Mouse (Mus musculus) urinary bladder, adult 2 months (tissue): Measurements from ENCODE around the gene Tubgcp6. TPM values are rescaled to one million over a fixed set of nuclear protein-coding genes. Genes with fewer than 3 reads are reported as not detected.

Experiments used
- DNase-seq: peaks from one replicate; pipeline ENCODE4 v3.0.0; 2022; ENCODE audit warnings: low spot score
- polyA plus RNA-seq: library from polyadenylated mRNA; depleted of rRNA; stranded (reverse); fragments of >200 nt; gene quantifications from 2 replicates; pipeline ENCODE4 v1.2.3, GENCODE M21; 2012

Tubgcp6 gene
- polyA plus RNA-seq, 1 experiment = 15.3 TPM

GRCm38 (mm10) chr15:89141905-89142304 lies 19.0 kb upstream of the Tubgcp6 start:
- no peak for DNase-seq

DNA sequence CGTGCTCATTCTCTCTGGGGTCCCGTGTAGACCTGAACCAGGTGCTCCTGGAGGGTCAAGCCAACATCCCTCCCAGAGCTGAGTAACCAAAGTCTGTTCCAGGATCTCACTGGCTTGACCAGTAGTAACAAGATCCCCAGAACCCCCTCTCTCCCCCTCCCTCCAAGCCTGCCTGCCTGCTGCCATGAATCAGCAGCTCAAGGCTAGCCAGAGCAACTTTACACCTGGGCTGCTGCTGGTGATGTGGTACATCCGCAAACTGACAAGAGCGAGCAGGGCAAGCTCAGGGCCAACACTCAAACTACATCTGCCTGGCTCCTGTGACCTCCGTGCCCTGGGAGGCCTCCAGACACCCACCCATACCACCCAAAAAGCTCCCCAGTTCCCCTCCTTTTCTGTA lies 18.5 kb upstream of the Tubgcp6 start:
- DNase-seq = no peak

DNA sequence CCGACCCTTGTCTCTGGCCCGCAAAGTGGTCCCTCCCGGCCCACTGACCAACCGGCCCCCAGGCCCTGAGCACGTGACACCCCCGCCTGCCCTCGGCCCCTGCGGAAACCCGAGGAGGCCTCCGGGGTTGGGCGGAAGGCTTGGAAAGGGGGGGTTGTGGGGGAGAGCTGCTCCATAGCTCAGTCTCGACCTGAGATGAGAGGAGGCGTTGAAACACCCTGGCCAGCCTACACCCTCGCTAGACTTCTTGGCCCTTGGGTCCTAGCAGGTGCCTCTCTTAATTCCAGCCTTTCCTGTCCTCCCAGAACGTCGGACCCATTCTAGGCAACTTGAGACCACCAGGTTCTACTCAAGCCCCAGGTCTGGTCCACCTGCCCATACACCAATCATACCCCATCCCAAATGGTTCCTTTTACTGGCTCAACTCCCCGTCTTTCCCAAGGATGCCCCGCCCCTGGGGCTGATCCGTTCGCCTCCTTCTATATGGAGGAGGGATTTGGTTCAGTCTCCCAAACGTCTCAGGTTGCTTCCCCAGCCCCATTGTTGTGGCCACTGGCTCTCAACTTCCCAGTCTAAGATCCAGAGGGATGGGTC lies 17.8 kb upstream of the Tubgcp6 start, which contains the start of gene Mapk12:
Gene Mapk12, minus strand, starts transcription at position 45 of the 594 bp plus-strand sequence.
- DNase-seq = peak; percentile 59

- peak; percentile 65 for DNase-seq
Measured at GRCm38 (mm10) chr15:89140048-89140658, 17.2 kb upstream of the Tubgcp6 start.

DNA sequence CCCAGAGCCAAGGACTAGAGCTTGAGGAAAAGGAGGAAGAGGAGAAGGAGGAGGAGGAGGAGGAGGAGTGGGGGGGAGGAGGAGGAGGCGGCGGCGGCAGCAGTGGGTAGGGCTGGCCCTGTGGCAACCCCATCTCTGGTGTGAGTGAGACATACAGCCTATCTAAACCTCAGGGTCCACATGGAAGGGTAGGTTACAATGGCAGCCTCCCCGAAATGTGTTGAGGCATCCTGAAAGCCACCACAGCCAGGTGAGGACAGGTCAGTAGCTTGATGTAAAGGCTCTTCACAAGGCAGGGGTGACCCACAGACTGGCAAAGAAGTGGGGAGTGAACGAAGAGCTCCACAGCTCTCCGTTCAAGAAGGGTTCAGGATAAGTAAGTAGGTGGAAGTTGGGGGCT lies 15.6 kb upstream of the Tubgcp6 start:
- DNase-seq = no peak

DNA sequence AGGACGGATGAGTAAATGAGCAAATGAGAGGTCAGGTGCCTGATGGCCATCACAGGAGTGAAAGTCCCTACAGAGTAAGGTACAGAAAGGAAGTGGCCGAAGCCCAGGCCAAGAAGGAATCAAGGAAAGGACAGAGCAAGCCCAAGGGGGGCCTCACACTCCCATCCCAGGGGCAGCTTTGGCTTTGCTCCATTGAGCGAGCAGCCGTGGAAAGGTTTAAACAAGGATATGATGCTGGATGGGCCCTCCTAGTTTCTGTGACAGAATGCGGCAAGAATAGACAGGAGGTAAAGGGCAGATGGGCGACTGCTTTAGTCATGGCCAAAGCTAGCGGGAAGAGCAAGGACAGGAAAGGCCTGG lies 15.1 kb upstream of the Tubgcp6 start:
- no peak for DNase-seq

- no peak for DNase-seq
Measured at GRCm38 (mm10) chr15:89137378-89138045, 14.6 kb upstream of the Tubgcp6 start.

DNA sequence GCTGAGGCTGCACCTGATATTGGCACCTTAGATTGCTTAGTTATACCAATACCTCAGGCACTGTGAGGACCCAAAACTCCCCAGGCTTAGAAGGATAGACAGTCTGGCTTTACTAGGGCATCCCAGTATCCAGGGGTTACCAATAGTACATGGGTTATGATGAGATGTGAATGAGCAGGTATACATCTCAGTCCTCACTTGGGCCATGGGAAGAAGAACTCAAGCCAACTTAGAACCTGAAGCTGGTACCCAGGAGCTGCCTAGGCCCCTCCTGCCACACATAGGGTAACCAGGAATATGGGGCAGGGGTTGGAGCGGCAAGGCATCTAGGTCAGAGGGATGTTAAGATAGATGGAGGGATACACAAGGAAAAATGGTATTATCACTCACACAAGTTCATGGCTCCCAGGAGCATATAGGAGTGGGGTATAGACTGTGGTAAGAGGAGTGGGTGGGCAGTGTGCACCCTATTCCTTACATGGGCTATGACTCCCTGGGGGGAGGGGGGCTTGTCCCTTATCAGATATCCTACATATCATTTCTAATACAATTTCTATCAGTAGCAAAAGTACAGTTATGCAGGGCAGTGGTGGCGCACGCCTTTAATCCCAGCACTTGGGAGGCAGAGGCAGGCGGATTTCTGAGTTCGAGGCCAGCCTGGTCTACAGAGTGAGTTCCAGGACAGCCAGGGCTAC lies 13.7 kb upstream of the Tubgcp6 start:
- DNase-seq = no peak

GRCm38 (mm10) chr15:89131316-89131715 lies 8.4 kb upstream of the Tubgcp6 start:
- DNase-seq = no peak

GRCm38 (mm10) chr15:89130245-89130644 lies 7.3 kb upstream of the Tubgcp6 start:
- DNase-seq = no peak

GRCm38 (mm10) chr15:89128382-89129350 lies 5.8 kb upstream of the Tubgcp6 start, which contains the start of gene Hdac10:
Hdac10 (minus strand) TSS chr15:89128700.
- DNase-seq = peak; percentile 78

- DNase-seq = no peak
Measured at GRCm38 (mm10) chr15:89127364-89127940, 4.5 kb upstream of the Tubgcp6 start.

GRCm38 (mm10) chr15:89126622-89127021 lies 3.7 kb upstream of the Tubgcp6 start:
- no peak for DNase-seq

DNA sequence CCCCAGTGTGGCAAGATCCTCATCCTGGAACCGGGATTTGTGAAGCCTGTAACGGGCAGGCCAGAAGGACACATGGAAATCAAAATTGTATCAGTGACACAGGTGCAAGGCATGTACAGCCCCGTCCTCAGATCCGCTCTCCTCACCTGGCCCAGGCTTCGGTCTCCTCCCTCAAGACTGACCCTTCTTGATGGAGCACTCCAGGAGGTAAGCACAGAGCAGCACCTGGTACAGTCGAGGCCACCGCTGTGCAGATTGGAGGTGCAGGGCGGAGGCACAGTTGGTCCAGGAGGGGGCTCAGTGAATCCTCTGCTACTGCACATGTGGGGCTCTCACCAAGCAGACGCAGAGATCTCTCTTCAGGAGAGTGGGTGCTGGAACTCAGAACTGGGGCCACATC lies 2.4 kb upstream of the Tubgcp6 start:
- DNase-seq = no peak

- no peak for DNase-seq
Measured at GRCm38 (mm10) chr15:89124312-89124711, 1.4 kb upstream of the Tubgcp6 start.

DNA sequence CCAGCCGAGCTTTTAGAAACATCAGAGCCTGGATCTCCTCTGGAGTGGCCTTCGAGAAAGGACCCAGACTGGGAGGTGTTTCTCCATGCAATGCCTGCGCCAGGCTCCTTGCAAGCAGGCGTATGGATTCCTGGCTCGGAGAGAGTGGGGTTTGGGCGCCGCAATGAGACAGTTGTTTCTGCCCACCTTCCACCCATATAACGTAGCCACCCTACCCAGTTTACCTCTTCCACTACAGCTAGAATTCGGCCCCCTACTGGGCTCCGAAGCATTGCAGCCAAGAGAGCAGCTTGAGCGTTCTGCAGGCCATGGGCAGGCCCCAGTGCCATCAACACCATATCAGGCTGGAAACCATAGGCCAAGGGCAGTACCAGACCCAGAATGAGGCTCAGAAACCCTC lies 683 bp upstream of the Tubgcp6 start:
- DNase-seq = no peak

GRCm38 (mm10) chr15:89118007-89118406 lies 4.9 kb downstream of the Tubgcp6 start:
- DNase-seq = no peak

GRCm38 (mm10) chr15:89110147-89110546 lies 12.8 kb downstream of the Tubgcp6 start:
- DNase-seq = no peak

GRCm38 (mm10) chr15:89106976-89107375 lies 15.9 kb downstream of the Tubgcp6 start:
- DNase-seq = no peak

DNA sequence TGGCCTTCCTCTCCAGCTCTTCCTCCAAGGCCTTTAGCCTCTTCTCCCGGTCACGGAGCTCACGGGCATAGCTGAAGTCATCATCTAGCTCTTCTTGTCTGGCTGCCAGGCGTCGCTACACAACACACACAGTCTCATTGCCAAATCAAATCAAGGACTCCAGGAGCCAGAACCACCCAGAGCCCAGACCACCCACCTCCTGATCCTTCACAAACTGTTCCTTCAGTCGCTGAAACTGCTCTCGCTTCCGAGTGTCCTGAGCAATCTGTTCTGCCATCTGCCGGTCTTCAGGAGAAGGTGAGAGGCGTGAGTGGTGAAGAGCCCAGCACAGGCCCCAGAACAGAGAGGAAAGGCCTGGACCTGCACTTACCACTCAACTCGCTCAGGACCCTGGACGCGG lies 16.8 kb downstream of the Tubgcp6 start:
- DNase-seq = no peak

DNA sequence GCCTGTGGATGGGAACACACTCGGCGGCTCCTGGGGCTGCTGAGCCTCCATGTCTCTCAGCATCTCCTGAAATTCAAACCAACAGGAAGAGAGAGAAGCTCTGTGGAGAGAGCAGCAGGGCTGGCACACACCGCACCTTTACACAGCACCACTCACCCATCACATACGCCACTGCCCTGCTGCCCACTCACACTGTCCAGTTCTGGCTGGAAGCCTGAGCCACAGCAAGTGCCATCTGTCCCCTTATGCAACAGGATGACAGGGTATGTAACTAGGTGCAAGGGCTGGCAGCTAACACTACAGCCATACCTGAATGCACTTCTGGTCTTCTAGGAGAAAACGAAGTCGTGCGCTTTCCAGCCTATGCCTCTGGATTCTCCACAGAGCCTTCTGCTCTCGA lies 18.5 kb downstream of the Tubgcp6 start:
- no peak for DNase-seq
